Mouse (Mus musculus) T-cell, adult 66 days (primary cell): ENCODE results near the gene Vangl1. TPM values are rescaled to one million over a fixed set of nuclear protein-coding genes. Genes with fewer than 3 reads are reported as not detected.

Experiments
- total RNA-seq, 2 experiments: library from RNA; stranded (reverse); gene quantifications; 3 replicates in 1 of 2; 4 replicates in 1 of 2; pipeline ENCODE4 v1.2.4; 2023

The Vangl1 gene
- total RNA-seq, result not detected

GRCm38 (mm10) chr3:102203781-102204721 lies at the start of gene Vangl1:
TSS of gene Vangl1 (minus strand) at chr3:102204693.

Other genes starting within 250 kb of the Vangl1 start
- gene Nhlh2, start 194.6 kb downstream of the Vangl1 start, total RNA-seq, result not detected
- not detected for gene Casq2, start 118.3 kb downstream of the Vangl1 start, total RNA-seq